Mouse (Mus musculus) myocyte (in vitro differentiated cells): ENCODE measurements around the gene Hc.

Experiments used
- CEBPB ChIP-seq: IDR thresholded peaks from 2 replicates; pipeline ENCODE4 v1.6.1; 2011; ENCODE audit warnings: mild to moderate bottlenecking, moderate library complexity; ENCODE audit not compliant: poor library complexity, insufficient read depth, severe bottlenecking
- E2F4 ChIP-seq: IDR thresholded peaks from one replicate; pipeline ENCODE4 v1.6.1; 2011; ENCODE audit warnings: mild to moderate bottlenecking, control low read depth, moderate library complexity; ENCODE audit not compliant: insufficient read depth
- MAX ChIP-seq: IDR thresholded peaks from one replicate; pipeline ENCODE4 v1.6.1; 2011; ENCODE audit warnings: low read depth, mild to moderate bottlenecking, control low read depth
- MYOD1 ChIP-seq, 3 experiments: IDR thresholded peaks; one replicate each; pipeline ENCODE4 v1.6.1; 2011; ENCODE audit warnings: control low read depth in 2 of 3, low read depth in 2 of 3, mild to moderate bottlenecking in 2 of 3, moderate library complexity in 1 of 3; ENCODE audit not compliant: insufficient read length in 2 of 3, control insufficient read depth in 1 of 3
- MYOG ChIP-seq, 3 experiments: IDR thresholded peaks; one replicate each; pipeline ENCODE4 v1.6.1; 2011; ENCODE audit warnings: control low read depth in 2 of 3, low read depth in 2 of 3, mild to moderate bottlenecking in 2 of 3; ENCODE audit not compliant: insufficient read length in 2 of 3, control insufficient read depth in 1 of 3, insufficient read depth in 1 of 3
- POLR2A ChIP-seq: IDR thresholded peaks from one replicate; pipeline ENCODE4 v1.6.1; 2011; ENCODE audit warnings: low read depth, mild to moderate bottlenecking, control low read depth, moderate library complexity; ENCODE audit not compliant: insufficient read length
- POLR2AphosphoS2 ChIP-seq: IDR thresholded peaks from one replicate; pipeline ENCODE4 v1.6.1; 2011; ENCODE audit warnings: low read depth, control low read depth; ENCODE audit not compliant: insufficient read length
- REST ChIP-seq: IDR thresholded peaks from one replicate; pipeline ENCODE4 v1.6.1; 2011; ENCODE audit warnings: mild to moderate bottlenecking, control low read depth, moderate library complexity; ENCODE audit not compliant: insufficient read depth, insufficient read length
- SRF ChIP-seq: IDR thresholded peaks from one replicate; pipeline ENCODE4 v1.6.1; 2011; ENCODE audit warnings: low read depth; ENCODE audit not compliant: control insufficient read depth, insufficient read length
- TCF12 ChIP-seq: IDR thresholded peaks from one replicate; pipeline ENCODE4 v1.6.1; 2011; ENCODE audit warnings: mild to moderate bottlenecking, control low read depth; ENCODE audit not compliant: poor library complexity, insufficient read depth, severe bottlenecking
- TCF3 ChIP-seq: IDR thresholded peaks from one replicate; pipeline ENCODE4 v1.6.1; 2011; ENCODE audit warnings: low read depth, control low read depth; ENCODE audit not compliant: insufficient read length
- USF1 ChIP-seq: IDR thresholded peaks from one replicate; pipeline ENCODE4 v1.6.1; 2011; ENCODE audit warnings: low read depth, mild to moderate bottlenecking, control low read depth, moderate library complexity

GRCm38 (mm10) chr2:34943556-34944120 lies 117.6 kb downstream of the Hc start:
- TF ChIP-seq POLR2A = no peak
- no peak for TF ChIP-seq REST
- no peak for TF ChIP-seq SRF
- TF ChIP-seq TCF3 = no peak
- TF ChIP-seq E2F4 = no peak
- TF ChIP-seq USF1 = no peak
- TF ChIP-seq POLR2AphosphoS2 = no peak
- TF ChIP-seq MYOD1 (IDR thresholded peaks at IDR 0.05; ENCODE audit: control insufficient read depth in 1 of 3, insufficient read length in 2 of 3, low read depth in 2 of 3) = no peak
- no peak for TF ChIP-seq MAX
- no peak for TF ChIP-seq TCF12
- TF ChIP-seq MYOG (IDR thresholded peaks at IDR 0.05; ENCODE audit: control insufficient read depth in 1 of 3, insufficient read depth in 1 of 3, insufficient read length in 2 of 3, low read depth in 2 of 3) = no peak
- TF ChIP-seq CEBPB = no peak
